Mouse (Mus musculus) kidney, embryonic 16.5 days (tissue): ENCODE measurements around the gene Ppfia1. TPM values are rescaled to one million over a fixed set of nuclear protein-coding genes. Genes with fewer than 3 reads are reported as not detected.

Experiments used
- ATAC-seq: fragments of 200-750 bp; cut with Nextera tagmentation; 2 replicates; pipeline ENCODE4 v1.8.0; 2017; ENCODE audit warnings: moderate TSS enrichment; ENCODE audit not compliant: low FRiP score, low TSS enrichment
- H3K27ac ChIP-seq: fragments of 300-500 bp; sonication (generic); 2 replicates; pipeline ENCODE4 v1.5.1; 2014; ENCODE audit warnings: low read length
- H3K27me3 ChIP-seq: fragments of 300-500 bp; sonication (generic); 2 replicates; pipeline ENCODE4 v1.6.1; 2014; ENCODE audit warnings: low read length, control low read depth, mixed read lengths; ENCODE audit not compliant: insufficient read depth
- H3K36me3 ChIP-seq: fragments of 300-500 bp; sonication (generic); 2 replicates; pipeline ENCODE4 v1.6.1; 2014; ENCODE audit warnings: low read length, control low read depth, mixed read lengths; ENCODE audit not compliant: insufficient read depth
- H3K4me1 ChIP-seq: fragments of 300-500 bp; sonication (generic); 2 replicates; pipeline ENCODE4 v1.6.1; 2014; ENCODE audit warnings: low read length, control low read depth, mixed read lengths; ENCODE audit not compliant: insufficient read depth
- H3K4me2 ChIP-seq: fragments of 300-500 bp; sonication (generic); replicated peaks from 2 replicates; pipeline ENCODE4 v1.6.1; 2014; ENCODE audit warnings: low read depth, low read length
- H3K4me3 ChIP-seq: fragments of 300-500 bp; sonication (generic); 2 replicates; pipeline ENCODE4 v1.5.1; 2014; ENCODE audit warnings: mild to moderate bottlenecking, low read length
- H3K9ac ChIP-seq: fragments of 300-500 bp; sonication (generic); replicated peaks from 2 replicates; pipeline ENCODE4 v1.6.1; 2014; ENCODE audit warnings: low read length
- H3K9me3 ChIP-seq: fragments of 300-500 bp; sonication (generic); 2 replicates; pipeline ENCODE4 v1.6.1; 2016; ENCODE audit warnings: low read length, control low read depth
- WGBS: fragments of 180-500 bp; shearing (Covaris S2); extraction: QIAGEN DNeasy Blood & Tissue Kit; methylation state at CpG from one replicate; pipeline ENCODE4 v1.1.7; 2014; 5-methylcytosine and 5-hydroxymethylcytosine counted together
- polyA plus RNA-seq: library from polyadenylated mRNA; unstranded; fragments of >200 nt; fragmentation: Nextera tagmentation; extraction: Ambion mirVana; gene quantifications from 2 replicates; pipeline ENCODE4 v1.2.1, GENCODE M21; 2015

Ppfia1 gene
- polyA plus RNA-seq, 1 experiment from 2014 or later = 37.7 TPM

- Histone ChIP-seq H3K4me1 (peaks cover 20% of the 10 kb centered on the region), H3K4me3 (no peak overlapping the region), H3K27me3 (no peaks in the 10 kb centered on the region), H3K9me3 (no peaks in the 10 kb centered on the region), H3K27ac (peak overlapping the region; percentile 44; the same call in 1 of the 2 replicates), H3K36me3 (no peaks in the 10 kb centered on the region), H3K4me2 (no peak overlapping the region), H3K9ac (no peak overlapping the region)
- WGBS = 21% methylated on average over 7 of the region's 7 CpGs
- ATAC-seq = peak; percentile 78
Measured at GRCm38 (mm10) chr7:144531585-144532378, 21.7 kb downstream of the Ppfia1 start.

- Histone ChIP-seq H3K27ac (no peak overlapping the region), H3K27me3 (no peaks in the 10 kb centered on the region), H3K4me2 (no peak overlapping the region), H3K4me1 (peaks cover 29% of the 10 kb centered on the region), H3K9me3 (no peaks in the 10 kb centered on the region), H3K9ac (no peak overlapping the region), H3K4me3 (no peak overlapping the region), H3K36me3 (no peaks in the 10 kb centered on the region)
- 74% methylated on average over 3 of the region's 3 CpGs for WGBS
- ATAC-seq = no peak
Measured at GRCm38 (mm10) chr7:144529851-144530250, 23.7 kb downstream of the Ppfia1 start.

- no peak for ATAC-seq
- H3K27ac ChIP-seq = no peak overlapping the region
- H3K9ac ChIP-seq = no peak overlapping the region
- H3K9me3 ChIP-seq = no peaks in the 10 kb centered on the region
- no peaks in the 10 kb centered on the region for H3K36me3 ChIP-seq
- no peak overlapping the region for H3K4me2 ChIP-seq
- no peak overlapping the region for H3K4me3 ChIP-seq
- no peaks in the 10 kb centered on the region for H3K27me3 ChIP-seq
- peaks cover 31% of the 10 kb centered on the region for H3K4me1 ChIP-seq
- WGBS = 25% methylated on average over 1 of the region's 1 CpGs
Measured at GRCm38 (mm10) chr7:144527723-144528221, 25.8 kb downstream of the Ppfia1 start.

GRCm38 (mm10) chr7:144526649-144527048 is 26.9 kb downstream of the Ppfia1 start:
- Histone ChIP-seq H3K4me2 (no peak overlapping the region), H3K27me3 (no peaks in the 10 kb centered on the region), H3K9ac (no peak overlapping the region), H3K4me3 (no peak overlapping the region), H3K4me1 (peaks cover 21% of the 10 kb centered on the region), H3K9me3 (no peaks in the 10 kb centered on the region), H3K27ac (no peak overlapping the region), H3K36me3 (no peaks in the 10 kb centered on the region)
- no peak for ATAC-seq
- WGBS = 20% methylated on average over 2 of the region's 2 CpGs

- ATAC-seq = no peak
- H3K9me3 ChIP-seq = no peaks in the 10 kb centered on the region
- H3K4me1 ChIP-seq = peaks cover 20% of the 10 kb centered on the region
- no peak overlapping the region for H3K4me2 ChIP-seq
- no peaks in the 10 kb centered on the region for H3K27me3 ChIP-seq
- no peak overlapping the region for H3K9ac ChIP-seq
- H3K36me3 ChIP-seq = peaks cover 5% of the 10 kb centered on the region; the same call in 1 of the 2 replicates
- H3K4me3 ChIP-seq = no peak overlapping the region
- WGBS = 73% methylated on average over 6 of the region's 6 CpGs
- no peak overlapping the region for H3K27ac ChIP-seq
Measured at GRCm38 (mm10) chr7:144524427-144525191, 28.9 kb downstream of the Ppfia1 start.

- no peak overlapping the region for H3K4me3 ChIP-seq
- no peak overlapping the region for H3K27ac ChIP-seq
- peaks cover 20% of the 10 kb centered on the region for H3K4me1 ChIP-seq
- H3K9ac ChIP-seq = no peak overlapping the region
- no peak for ATAC-seq
- H3K36me3 ChIP-seq = peaks cover 14% of the 10 kb centered on the region
- WGBS = 92% methylated on average over 3 of the region's 3 CpGs
- no peaks in the 10 kb centered on the region for H3K9me3 ChIP-seq
- no peak overlapping the region for H3K4me2 ChIP-seq
- H3K27me3 ChIP-seq = no peaks in the 10 kb centered on the region
Measured at GRCm38 (mm10) chr7:144523415-144523814, 30.1 kb downstream of the Ppfia1 start.

GRCm38 (mm10) chr7:144521927-144522326 is 31.6 kb downstream of the Ppfia1 start:
- Histone ChIP-seq H3K4me2 (no peak overlapping the region), H3K9me3 (no peaks in the 10 kb centered on the region), H3K9ac (no peak overlapping the region), H3K27me3 (no peaks in the 10 kb centered on the region), H3K4me3 (no peak overlapping the region), H3K4me1 (peaks cover 11% of the 10 kb centered on the region), H3K27ac (no peak overlapping the region), H3K36me3 (peaks cover 23% of the 10 kb centered on the region)
- 96% methylated on average over 2 of the region's 2 CpGs for WGBS
- ATAC-seq = no peak

- H3K27ac ChIP-seq = no peak overlapping the region
- ATAC-seq = no peak
- peaks cover 34% of the 10 kb centered on the region for H3K36me3 ChIP-seq
- WGBS = 95% methylated on average over 5 of the region's 5 CpGs
- H3K27me3 ChIP-seq = no peaks in the 10 kb centered on the region
- no peak overlapping the region for H3K9ac ChIP-seq
- no peak overlapping the region for H3K4me3 ChIP-seq
- H3K4me1 ChIP-seq = peaks cover 3% of the 10 kb centered on the region; the same call in 1 of the 2 replicates
- no peak overlapping the region for H3K4me2 ChIP-seq
- H3K9me3 ChIP-seq = no peaks in the 10 kb centered on the region
Measured at GRCm38 (mm10) chr7:144519852-144520251, 33.7 kb downstream of the Ppfia1 start.

GRCm38 (mm10) chr7:144516711-144517110 is 36.8 kb downstream of the Ppfia1 start:
- no peaks in the 10 kb centered on the region for H3K9me3 ChIP-seq
- WGBS = 91% methylated on average over 5 of the region's 5 CpGs
- H3K36me3 ChIP-seq = peaks cover 57% of the 10 kb centered on the region
- H3K4me3 ChIP-seq = no peak overlapping the region
- no peaks in the 10 kb centered on the region for H3K27me3 ChIP-seq
- H3K27ac ChIP-seq = no peak overlapping the region
- no peak overlapping the region for H3K4me2 ChIP-seq
- ATAC-seq = no peak
- H3K4me1 ChIP-seq = no peaks in the 10 kb centered on the region
- H3K9ac ChIP-seq = no peak overlapping the region

- Histone ChIP-seq H3K27me3 (no peaks in the 10 kb centered on the region), H3K9me3 (no peaks in the 10 kb centered on the region), H3K36me3 (peaks cover 89% of the 10 kb centered on the region), H3K4me2 (no peak overlapping the region), H3K4me3 (no peak overlapping the region), H3K27ac (no peak overlapping the region), H3K4me1 (no peaks in the 10 kb centered on the region), H3K9ac (no peak overlapping the region)
- WGBS = 98% methylated on average over 4 of the region's 4 CpGs
- ATAC-seq = no peak
Measured at GRCm38 (mm10) chr7:144509090-144509489, 44.4 kb downstream of the Ppfia1 start.
